Mouse (Mus musculus): ENCODE results near the gene Efcab10. TPM values are rescaled to one million over a fixed set of nuclear protein-coding genes. Genes with fewer than 3 reads are reported as not detected.

The Efcab10 gene
- total and polyA plus RNA-seq, 3 experiments: not detected

DNA sequence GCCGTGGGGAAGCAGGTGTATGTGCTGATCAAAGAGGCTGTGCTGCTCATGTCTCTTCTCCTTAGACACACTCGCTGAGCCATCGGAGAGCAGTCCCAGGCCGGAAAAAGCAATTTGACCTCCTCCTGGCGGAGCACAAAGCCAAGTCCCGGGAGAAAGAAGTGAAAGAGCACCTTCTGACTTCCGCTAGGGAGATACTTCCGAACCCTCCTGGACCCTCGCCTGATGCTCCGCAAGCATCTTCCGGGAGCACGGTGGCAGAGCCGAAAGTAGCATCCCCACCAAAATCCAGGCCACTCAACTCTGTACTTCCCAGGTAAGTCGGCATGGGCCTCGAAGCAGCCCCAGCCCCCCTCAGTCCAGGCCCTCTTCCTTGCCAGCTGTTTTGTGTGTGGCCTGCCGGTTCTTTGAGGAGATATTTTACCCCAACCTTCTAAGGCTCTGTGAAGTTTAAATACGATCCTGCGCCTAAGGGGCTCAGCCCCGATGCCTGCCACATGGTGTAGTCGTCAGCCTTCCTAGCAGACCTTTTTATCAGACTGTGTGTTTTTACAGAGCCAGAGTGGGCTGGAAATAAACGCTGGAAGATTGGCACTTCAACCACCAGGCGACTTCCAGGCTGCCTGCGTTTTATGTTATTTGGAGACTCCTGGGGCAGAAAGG, 48.8 kb upstream of the Efcab10 start:
- no peak overlapping the region for H3K4me3 ChIP-seq (replicated peaks in 1 of 3; ENCODE audit: low read depth in 2 of 3, low read length in 2 of 3, poor library complexity in 1 of 3)
- H3K4me1 ChIP-seq (ENCODE audit: control insufficient read depth in 1 of 2, insufficient read depth in 2 of 2): no peaks in the 10 kb centered on the region
- H3K36me3 ChIP-seq (replicated peaks in 1 of 2; ENCODE audit: control insufficient read depth in 1 of 2, insufficient read depth in 1 of 2, low read length in 1 of 2): peaks cover 73 to 96% of the 10 kb centered on the region in 2 experiments
- no peak overlapping the region for H3K27ac ChIP-seq (ENCODE audit: insufficient read depth, low read depth)
- in situ Hi-C loops (cut with MboI; ENCODE audit: low pct_ligation_motif_present, low pct_unique_long_range_greater_than_20kb, low sequenced_read_pairs) (loop anchor here (25.0 kb wide), 1 partner anchor 309 kb away; no protein-coding TSS in a partner anchor), dilution Hi-C loops (cut with MboI; ENCODE audit: extremely low pct_ligation_motif_present, extremely low pct_unique_long_range_greater_than_20kb, low sequenced_read_pairs) (no loop called here)
- H3K27me3 ChIP-seq (replicated peaks): no peaks in the 10 kb centered on the region
- no peak overlapping the region for H3K4me2 ChIP-seq (ENCODE audit: insufficient read depth, low read depth, poor library complexity, severe bottlenecking)
- TF ChIP-seq USF2 (conservative IDR thresholded peaks at IDR 0.05; ENCODE audit: low read depth, low read length): no peak
- no peak for TF ChIP-seq PAX5 (IDR thresholded peaks at IDR 0.05; ENCODE audit: low read length)
- H3K9me3 ChIP-seq (replicated peaks; ENCODE audit: low read length): peaks cover 13% of the 10 kb centered on the region
- H3K79me2 ChIP-seq (replicated peaks; ENCODE audit: control insufficient read depth, extremely low read depth, insufficient read depth, poor library complexity, severe bottlenecking): no peaks in the 10 kb centered on the region
- DNase-seq (ENCODE audit: extremely low read depth): no peak
- H3K9ac ChIP-seq (ENCODE audit: insufficient read depth, low read depth): no peak overlapping the region

DNA sequence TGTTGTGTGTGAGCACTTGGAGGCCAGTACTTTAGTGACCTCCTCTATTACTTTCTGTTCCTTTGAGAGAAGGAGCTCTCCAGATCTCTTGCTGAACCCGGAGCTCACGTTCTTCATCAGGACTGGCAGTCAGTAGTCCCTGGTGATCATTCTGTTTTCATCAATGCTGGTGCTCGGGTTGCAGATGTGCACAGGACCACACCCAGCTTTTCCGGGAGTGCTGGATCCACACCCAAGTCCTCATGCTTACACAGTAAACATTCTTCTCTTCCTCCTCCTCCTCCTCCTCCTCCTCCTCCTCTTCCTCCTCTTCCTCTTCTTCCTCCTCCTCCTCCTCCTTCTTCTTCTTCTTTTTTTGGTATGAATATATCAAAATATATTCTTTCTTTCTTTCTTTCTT, 42.0 kb upstream of the Efcab10 start:
- Histone ChIP-seq H3K9me3 (replicated peaks; ENCODE audit: low read length) (peaks cover 13% of the 10 kb centered on the region), H3K27me3 (replicated peaks) (no peaks in the 10 kb centered on the region), H3K27ac (ENCODE audit: insufficient read depth, low read depth) (no peak overlapping the region), H3K79me2 (replicated peaks; ENCODE audit: control insufficient read depth, extremely low read depth, insufficient read depth, poor library complexity, severe bottlenecking) (no peaks in the 10 kb centered on the region), H3K4me2 (ENCODE audit: insufficient read depth, low read depth, poor library complexity, severe bottlenecking) (no peak overlapping the region), H3K36me3 (replicated peaks in 1 of 2; ENCODE audit: control insufficient read depth in 1 of 2, insufficient read depth in 1 of 2, low read length in 1 of 2) (peaks cover 38 to 90% of the 10 kb centered on the region in 2 experiments), H3K4me1 (ENCODE audit: control insufficient read depth in 1 of 2, insufficient read depth in 2 of 2) (no peaks in the 10 kb centered on the region), H3K4me3 (replicated peaks in 1 of 3; ENCODE audit: low read depth in 2 of 3, low read length in 2 of 3, poor library complexity in 1 of 3) (no peak overlapping the region), H3K9ac (ENCODE audit: insufficient read depth, low read depth) (no peak overlapping the region)
- dilution Hi-C loops (cut with MboI; ENCODE audit: extremely low pct_ligation_motif_present, extremely low pct_unique_long_range_greater_than_20kb, low sequenced_read_pairs): no loop called here
- no peak for DNase-seq (ENCODE audit: extremely low read depth)
- TF ChIP-seq CHD2 (IDR thresholded peaks at IDR 0.05; ENCODE audit: low read length): no peak
- TF ChIP-seq JUN (IDR thresholded peaks at IDR 0.05; ENCODE audit: insufficient read depth, low read depth, low read length): no peak
- TF ChIP-seq ZMIZ1 (IDR thresholded peaks at IDR 0.05; ENCODE audit: low read depth, low read length): no peak
- TF ChIP-seq POLR2AphosphoS2 (IDR thresholded peaks at IDR 0.05; ENCODE audit: low read depth, low read length): no peak
- in situ Hi-C loops (cut with MboI; ENCODE audit: low pct_ligation_motif_present, low pct_unique_long_range_greater_than_20kb, low sequenced_read_pairs): no loop called here

DNA sequence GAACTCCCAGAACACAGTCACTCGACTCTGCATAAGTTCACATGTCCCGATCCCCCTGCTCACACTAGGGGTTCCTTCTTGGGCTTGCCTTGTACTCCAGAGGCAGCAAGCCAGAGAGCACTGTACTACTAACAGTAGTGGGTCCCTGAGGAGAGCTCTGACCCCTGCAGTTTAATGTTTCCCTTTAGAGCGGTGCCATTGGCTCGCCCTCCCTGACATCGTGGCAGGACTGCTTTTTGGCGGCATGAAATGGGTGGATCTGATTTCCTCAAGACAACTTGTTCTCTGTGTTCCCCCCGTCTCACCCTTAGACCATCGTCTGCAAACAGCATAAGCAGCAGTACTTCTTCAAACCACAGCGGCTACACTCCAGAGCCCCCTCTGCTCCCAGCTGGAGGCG, 36.3 kb upstream of the Efcab10 start:
- H3K27ac ChIP-seq (ENCODE audit: insufficient read depth, low read depth): no peak overlapping the region
- H3K4me2 ChIP-seq (ENCODE audit: insufficient read depth, low read depth, poor library complexity, severe bottlenecking): no peak overlapping the region
- H3K79me2 ChIP-seq (replicated peaks; ENCODE audit: control insufficient read depth, extremely low read depth, insufficient read depth, poor library complexity, severe bottlenecking): no peaks in the 10 kb centered on the region
- in situ Hi-C loops (cut with MboI; ENCODE audit: low pct_ligation_motif_present, low pct_unique_long_range_greater_than_20kb, low sequenced_read_pairs) (no loop called here), dilution Hi-C loops (cut with MboI; ENCODE audit: extremely low pct_ligation_motif_present, extremely low pct_unique_long_range_greater_than_20kb, low sequenced_read_pairs) (no loop called here)
- no peak overlapping the region for H3K9ac ChIP-seq (ENCODE audit: insufficient read depth, low read depth)
- H3K4me3 ChIP-seq (replicated peaks in 1 of 3; ENCODE audit: low read depth in 2 of 3, low read length in 2 of 3, poor library complexity in 1 of 3): no peak overlapping the region
- H3K36me3 ChIP-seq (replicated peaks in 1 of 2; ENCODE audit: control insufficient read depth in 1 of 2, insufficient read depth in 1 of 2, low read length in 1 of 2): peaks cover 31 to 90% of the 10 kb centered on the region in 2 experiments
- no peak for DNase-seq (ENCODE audit: extremely low read depth)
- H3K9me3 ChIP-seq (replicated peaks; ENCODE audit: low read length): no peaks in the 10 kb centered on the region
- no peaks in the 10 kb centered on the region for H3K27me3 ChIP-seq (replicated peaks)
- peaks cover 0 to 7% of the 10 kb centered on the region in 2 experiments; a peak in 2 of 4 replicates for H3K4me1 ChIP-seq (ENCODE audit: control insufficient read depth in 1 of 2, insufficient read depth in 2 of 2)
- TF ChIP-seq MAX (IDR thresholded peaks at IDR 0.05; ENCODE audit: low read length) (no peak), POLR2A (IDR thresholded peaks at IDR 0.05; ENCODE audit: low read depth, low read length) (no peak)
